Mouse (Mus musculus) myocyte (in vitro differentiated cells): ENCODE measurements at regions not wholly inside any gene's neighbourhood (a gene's known extent, or its start where the extent isn't known, plus 50 kb on each side); places are given as distances from the start of the nearest gene placed in this dataset.

Source experiments
- H3K27me3 ChIP-seq: one replicate; pipeline ENCODE4 v1.6.1; 2011; ENCODE audit not compliant: control insufficient read depth, insufficient read depth, insufficient read length
- H3K36me3 ChIP-seq: one replicate; pipeline ENCODE4 v1.6.1; 2011; ENCODE audit not compliant: control insufficient read depth, insufficient read depth
- H3K4me2 ChIP-seq: one replicate; pipeline ENCODE4 v1.6.1; 2011; ENCODE audit warnings: low read depth, control low read depth
- H3K4me3 ChIP-seq: one replicate; pipeline ENCODE4 v1.5.1; 2011; ENCODE audit warnings: mild to moderate bottlenecking, control low read depth, moderate library complexity
- H3K79me2 ChIP-seq: one replicate; pipeline ENCODE4 v1.6.1; 2011; ENCODE audit not compliant: control insufficient read depth, insufficient read depth
- H3ac ChIP-seq: one replicate; pipeline ENCODE4 v1.6.1; 2011; ENCODE audit not compliant: control insufficient read depth, insufficient read length
- CEBPB ChIP-seq: IDR thresholded peaks from 2 replicates; pipeline ENCODE4 v1.6.1; 2011; ENCODE audit warnings: mild to moderate bottlenecking, moderate library complexity; ENCODE audit not compliant: poor library complexity, insufficient read depth, severe bottlenecking
- E2F4 ChIP-seq: IDR thresholded peaks from one replicate; pipeline ENCODE4 v1.6.1; 2011; ENCODE audit warnings: mild to moderate bottlenecking, control low read depth, moderate library complexity; ENCODE audit not compliant: insufficient read depth
- MAX ChIP-seq: IDR thresholded peaks from one replicate; pipeline ENCODE4 v1.6.1; 2011; ENCODE audit warnings: low read depth, mild to moderate bottlenecking, control low read depth
- MYOD1 ChIP-seq, 3 experiments: IDR thresholded peaks; one replicate each; pipeline ENCODE4 v1.6.1; 2011; ENCODE audit warnings: control low read depth in 2 of 3, low read depth in 2 of 3, mild to moderate bottlenecking in 2 of 3, moderate library complexity in 1 of 3; ENCODE audit not compliant: insufficient read length in 2 of 3, control insufficient read depth in 1 of 3
- MYOG ChIP-seq, 3 experiments: IDR thresholded peaks; one replicate each; pipeline ENCODE4 v1.6.1; 2011; ENCODE audit warnings: control low read depth in 2 of 3, low read depth in 2 of 3, mild to moderate bottlenecking in 2 of 3; ENCODE audit not compliant: insufficient read length in 2 of 3, control insufficient read depth in 1 of 3, insufficient read depth in 1 of 3
- POLR2A ChIP-seq: IDR thresholded peaks from one replicate; pipeline ENCODE4 v1.6.1; 2011; ENCODE audit warnings: low read depth, mild to moderate bottlenecking, control low read depth, moderate library complexity; ENCODE audit not compliant: insufficient read length
- POLR2AphosphoS2 ChIP-seq: IDR thresholded peaks from one replicate; pipeline ENCODE4 v1.6.1; 2011; ENCODE audit warnings: low read depth, control low read depth; ENCODE audit not compliant: insufficient read length
- REST ChIP-seq: IDR thresholded peaks from one replicate; pipeline ENCODE4 v1.6.1; 2011; ENCODE audit warnings: mild to moderate bottlenecking, control low read depth, moderate library complexity; ENCODE audit not compliant: insufficient read depth, insufficient read length
- SRF ChIP-seq: IDR thresholded peaks from one replicate; pipeline ENCODE4 v1.6.1; 2011; ENCODE audit warnings: low read depth; ENCODE audit not compliant: control insufficient read depth, insufficient read length
- TCF12 ChIP-seq: IDR thresholded peaks from one replicate; pipeline ENCODE4 v1.6.1; 2011; ENCODE audit warnings: mild to moderate bottlenecking, control low read depth; ENCODE audit not compliant: poor library complexity, insufficient read depth, severe bottlenecking
- TCF3 ChIP-seq: IDR thresholded peaks from one replicate; pipeline ENCODE4 v1.6.1; 2011; ENCODE audit warnings: low read depth, control low read depth; ENCODE audit not compliant: insufficient read length
- USF1 ChIP-seq: IDR thresholded peaks from one replicate; pipeline ENCODE4 v1.6.1; 2011; ENCODE audit warnings: low read depth, mild to moderate bottlenecking, control low read depth, moderate library complexity

- Histone ChIP-seq H3K4me2 (no peak overlapping the region), H3K79me2 (no peaks in the 10 kb centered on the region), H3ac (no peak overlapping the region), H3K4me3 (no peak overlapping the region), H3K36me3 (no peaks in the 10 kb centered on the region), H3K27me3 (no peaks in the 10 kb centered on the region)
- no peak for TF ChIP-seq MYOD1 (IDR thresholded peaks at IDR 0.05; ENCODE audit: control insufficient read depth in 1 of 3, insufficient read length in 2 of 3, low read depth in 2 of 3)
- no peak for TF ChIP-seq MAX
- TF ChIP-seq TCF12, result no peak
- TF ChIP-seq MYOG (IDR thresholded peaks at IDR 0.05; ENCODE audit: control insufficient read depth in 1 of 3, insufficient read depth in 1 of 3, insufficient read length in 2 of 3, low read depth in 2 of 3), result no peak
- no peak for TF ChIP-seq E2F4
- no peak for TF ChIP-seq CEBPB
- no peak for TF ChIP-seq TCF3
- no peak for TF ChIP-seq POLR2A
- TF ChIP-seq POLR2AphosphoS2, result no peak
- TF ChIP-seq SRF, result no peak
- no peak for TF ChIP-seq REST
- no peak for TF ChIP-seq USF1
These were observed 221.7 kb upstream of the 3110018I06Rik start for GRCm38 (mm10) chr12:107266696-107267095.

DNA sequence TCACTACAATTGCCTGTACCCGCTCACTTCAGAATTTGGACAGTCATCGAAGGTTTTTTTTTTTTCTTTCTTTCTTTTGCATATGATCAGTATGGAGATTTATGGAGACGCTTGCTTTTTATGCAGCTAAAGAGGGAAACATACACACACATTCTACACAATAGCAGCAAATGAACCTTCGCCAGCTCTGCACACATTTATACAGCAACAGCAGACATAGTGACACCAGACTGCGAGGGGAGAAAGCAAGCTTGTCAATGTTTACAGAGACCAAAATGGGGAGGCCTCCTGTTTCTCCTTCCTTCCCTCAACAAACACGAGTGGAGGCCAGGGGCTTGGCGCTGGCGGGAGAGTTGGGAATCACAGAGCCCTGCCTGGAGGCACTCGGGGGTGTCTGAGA is 202.8 kb upstream of the 3110018I06Rik start:
- H3K36me3 ChIP-seq, result no peaks in the 10 kb centered on the region
- no peak for TF ChIP-seq REST
- no peak for TF ChIP-seq MAX
- TF ChIP-seq E2F4, result no peak
- no peak for TF ChIP-seq POLR2A
- no peak for TF ChIP-seq SRF
- no peak for TF ChIP-seq USF1
- no peak for TF ChIP-seq MYOG (IDR thresholded peaks at IDR 0.05; ENCODE audit: control insufficient read depth in 1 of 3, insufficient read depth in 1 of 3, insufficient read length in 2 of 3, low read depth in 2 of 3)
- no peak for TF ChIP-seq POLR2AphosphoS2
- no peak for TF ChIP-seq MYOD1 (IDR thresholded peaks at IDR 0.05; ENCODE audit: control insufficient read depth in 1 of 3, insufficient read length in 2 of 3, low read depth in 2 of 3)
- no peak for TF ChIP-seq CEBPB
- TF ChIP-seq TCF12, result no peak
- no peak for TF ChIP-seq TCF3
- no peak overlapping the region for H3ac ChIP-seq
- no peaks in the 10 kb centered on the region for H3K79me2 ChIP-seq
- H3K27me3 ChIP-seq, result no peaks in the 10 kb centered on the region
- no peak overlapping the region for H3K4me2 ChIP-seq
- no peak overlapping the region for H3K4me3 ChIP-seq

- no peaks in the 10 kb centered on the region for H3K36me3 ChIP-seq
These were observed 197.1 kb upstream of the 3110018I06Rik start for GRCm38 (mm10) chr12:107291377-107291776.

GRCm38 (mm10) chr12:107307094-107307740 is 181.2 kb upstream of the 3110018I06Rik start:
- H3K4me2 ChIP-seq, result no peak overlapping the region
- TF ChIP-seq CEBPB, result no peak
- TF ChIP-seq MYOD1 (IDR thresholded peaks at IDR 0.05; ENCODE audit: control insufficient read depth in 1 of 3, insufficient read length in 2 of 3, low read depth in 2 of 3), result no peak
- TF ChIP-seq SRF, result no peak
- TF ChIP-seq MYOG (IDR thresholded peaks at IDR 0.05; ENCODE audit: control insufficient read depth in 1 of 3, insufficient read depth in 1 of 3, insufficient read length in 2 of 3, low read depth in 2 of 3), result no peak
- TF ChIP-seq POLR2A, result no peak
- no peak for TF ChIP-seq TCF3
- no peak for TF ChIP-seq REST
- TF ChIP-seq USF1, result no peak
- no peak for TF ChIP-seq TCF12
- TF ChIP-seq MAX, result no peak
- TF ChIP-seq POLR2AphosphoS2, result no peak
- TF ChIP-seq E2F4, result no peak
- H3ac ChIP-seq, result no peak overlapping the region
- H3K27me3 ChIP-seq, result no peaks in the 10 kb centered on the region
- H3K79me2 ChIP-seq, result no peaks in the 10 kb centered on the region
- H3K4me3 ChIP-seq, result no peak overlapping the region
- H3K36me3 ChIP-seq, result no peaks in the 10 kb centered on the region

More at GRCm38 (mm10) chr12:107291377-107291776, 197.1 kb upstream of the 3110018I06Rik start:
- H3K4me2 ChIP-seq, result no peak overlapping the region
- no peaks in the 10 kb centered on the region for H3K27me3 ChIP-seq
- TF ChIP-seq USF1, result no peak
- no peak for TF ChIP-seq CEBPB
- no peak for TF ChIP-seq TCF3
- TF ChIP-seq REST, result no peak
- TF ChIP-seq E2F4, result no peak
- no peak for TF ChIP-seq MAX
- TF ChIP-seq MYOG (IDR thresholded peaks at IDR 0.05; ENCODE audit: control insufficient read depth in 1 of 3, insufficient read depth in 1 of 3, insufficient read length in 2 of 3, low read depth in 2 of 3), result no peak
- TF ChIP-seq POLR2A, result no peak
- TF ChIP-seq MYOD1 (IDR thresholded peaks at IDR 0.05; ENCODE audit: control insufficient read depth in 1 of 3, insufficient read length in 2 of 3, low read depth in 2 of 3), result no peak
- no peak for TF ChIP-seq SRF
- TF ChIP-seq POLR2AphosphoS2, result no peak
- no peak for TF ChIP-seq TCF12
- no peak overlapping the region for H3K4me3 ChIP-seq
- H3K79me2 ChIP-seq, result no peaks in the 10 kb centered on the region
- H3ac ChIP-seq, result no peak overlapping the region
